9 mouse cellular contexts compared by ENCODE assay signal in genomic region chr11:51874266-51875036, GRCm38 (mm10). TPM values are rescaled to one million over a fixed set of nuclear protein-coding genes. Genes with fewer than 3 reads are reported as not detected.
DNase-seq lines count a peak whose midpoint lies in the region; ATAC-seq and TF ChIP-seq lines count a peak whose summit lies in the region.
"Had no signal": no experiment of that assay in that cellular context is flagged by ENCODE, and none has a peak within 500 bp of the region (broad histone marks: within the 10 kb centered on the region; RNA-seq: fewer than 3 reads in every experiment).

No protein-coding gene starts in this region.

- no peak for TF ChIP-seq CTCF in kidney, adult 2 months (conservative IDR thresholded peaks at IDR 0.05; ENCODE audit: insufficient read depth, insufficient read length, low read depth, low read length)

- no peak overlapping the region for H3K9ac ChIP-seq in kidney, embryonic 14.5 days (ENCODE audit: low read depth, low read length)
- H3K9ac ChIP-seq in lung, embryonic 15.5 days: no peak overlapping the region
- H3K9ac ChIP-seq in midbrain, embryonic 14.5 days (replicated peaks; ENCODE audit: low read length): no peak overlapping the region
- H3K9ac ChIP-seq in forebrain, embryonic 11.5 days (ENCODE audit: low read length): no peak overlapping the region
- H3K9ac ChIP-seq: neural tube, embryonic 12.5 days had no signal

- no peaks in the 10 kb centered on the region for H3K27me3 ChIP-seq in kidney, adult 2 months (replicated peaks; ENCODE audit: control insufficient read depth, insufficient read depth, low read length)
- H3K27me3 ChIP-seq in kidney, embryonic 14.5 days (ENCODE audit: control insufficient read depth, insufficient read depth, low read length): no peaks in the 10 kb centered on the region
- no peaks in the 10 kb centered on the region for H3K27me3 ChIP-seq in lung, embryonic 15.5 days
- H3K27me3 ChIP-seq in midbrain, embryonic 14.5 days (ENCODE audit: control insufficient read depth, insufficient read depth, low read length): no peaks in the 10 kb centered on the region
- no peaks in the 10 kb centered on the region for H3K27me3 ChIP-seq in forebrain, embryonic 11.5 days (ENCODE audit: control insufficient read depth, insufficient read depth, low read length)
- H3K27me3 ChIP-seq: neural tube, embryonic 12.5 days had no signal

- TF ChIP-seq POLR2A in kidney, adult 2 months (IDR thresholded peaks at IDR 0.05; ENCODE audit: low read depth, low read length): no peak

- DNase-seq in kidney, adult 2 months: peak; percentile 68
- DNase-seq in MN1 (ENCODE audit: low spot score): peak; percentile 90
- peak; percentile 28 for DNase-seq in gastrocnemius, postnatal 10 days
- no peak for DNase-seq in midbrain, embryonic 14.5 days
- DNase-seq in forebrain, embryonic 11.5 days (ENCODE audit: low spot score): no peak

- peaks cover 4% of the 10 kb centered on the region for H3K4me1 ChIP-seq in kidney, adult 2 months (ENCODE audit: control insufficient read depth, insufficient read depth, low read length)
- no peaks in the 10 kb centered on the region for H3K4me1 ChIP-seq in kidney, embryonic 14.5 days (ENCODE audit: control insufficient read depth, insufficient read depth, low read length)
- peaks cover 8% of the 10 kb centered on the region; the same call in 1 of the 2 replicates for H3K4me1 ChIP-seq in lung, embryonic 15.5 days
- no peaks in the 10 kb centered on the region for H3K4me1 ChIP-seq in midbrain, embryonic 14.5 days (ENCODE audit: control insufficient read depth, insufficient read depth, low read length)
- no peaks in the 10 kb centered on the region for H3K4me1 ChIP-seq in forebrain, embryonic 11.5 days (replicated peaks; ENCODE audit: control insufficient read depth, insufficient read depth, low read length)
- H3K4me1 ChIP-seq: neural tube, embryonic 12.5 days had no signal

- 54% methylated on average over 7 of the region's 7 CpGs for WGBS in kidney, adult 2 months
- WGBS in kidney, embryonic 14.5 days: 80% methylated on average over 7 of the region's 7 CpGs
- WGBS in lung, embryonic 15.5 days: 71% methylated on average over 7 of the region's 7 CpGs
- 89% methylated on average over 7 of the region's 7 CpGs for WGBS in midbrain, embryonic 14.5 days
- WGBS in forebrain, embryonic 11.5 days: 90% methylated on average over 7 of the region's 7 CpGs

- no peak overlapping the region for H3K27ac ChIP-seq in kidney, adult 2 months (ENCODE audit: insufficient read depth, low read depth, low read length)
- H3K27ac ChIP-seq in kidney, embryonic 14.5 days (ENCODE audit: low read depth, low read length): no peak overlapping the region
- no peak overlapping the region for H3K27ac ChIP-seq in lung, embryonic 15.5 days
- H3K27ac ChIP-seq in midbrain, embryonic 14.5 days (replicated peaks; ENCODE audit: low read depth, low read length): no peak overlapping the region
- H3K27ac ChIP-seq in forebrain, embryonic 11.5 days (ENCODE audit: low read depth, low read length): no peak overlapping the region
- H3K27ac ChIP-seq: neural tube, embryonic 12.5 days had no signal

- ATAC-seq in kidney, embryonic 14.5 days (ENCODE audit: low FRiP score, low TSS enrichment): no peak
- ATAC-seq in lung, embryonic 15.5 days (ENCODE audit: borderline replicate concordance, extremely low read depth, low FRiP score, low TSS enrichment): peak; percentile 68; the same call in 1 of the 2 replicates
- no peak for ATAC-seq in cerebellum, adult (ENCODE audit: insufficient number of reproducible peaks, low FRiP score, low TSS enrichment)
- no peak for ATAC-seq in midbrain, embryonic 14.5 days (ENCODE audit: low FRiP score, low TSS enrichment)
- ATAC-seq in forebrain, embryonic 11.5 days (replicated peaks; ENCODE audit: low FRiP score): no peak

- H3K36me3 ChIP-seq in kidney, adult 2 months (ENCODE audit: control insufficient read depth, insufficient read depth, low read length): no peaks in the 10 kb centered on the region
- H3K36me3 ChIP-seq in kidney, embryonic 14.5 days (ENCODE audit: control insufficient read depth, insufficient read depth, low read length): no peaks in the 10 kb centered on the region
- no peaks in the 10 kb centered on the region for H3K36me3 ChIP-seq in lung, embryonic 15.5 days
- H3K36me3 ChIP-seq in midbrain, embryonic 14.5 days (ENCODE audit: control insufficient read depth, insufficient read depth, low read length): no peaks in the 10 kb centered on the region
- no peaks in the 10 kb centered on the region for H3K36me3 ChIP-seq in forebrain, embryonic 11.5 days (ENCODE audit: control insufficient read depth, insufficient read depth, low read length)
- H3K36me3 ChIP-seq: neural tube, embryonic 12.5 days had no signal

- H3K4me3 ChIP-seq in kidney, adult 2 months (ENCODE audit: insufficient read depth, low read depth, low read length): no peak overlapping the region
- H3K4me3 ChIP-seq in kidney, embryonic 14.5 days (ENCODE audit: low read length): no peak overlapping the region
- H3K4me3 ChIP-seq in lung, embryonic 15.5 days: no peak overlapping the region
- no peak overlapping the region for H3K4me3 ChIP-seq in midbrain, embryonic 14.5 days (replicated peaks; ENCODE audit: low read depth, low read length)
- no peak overlapping the region for H3K4me3 ChIP-seq in forebrain, embryonic 11.5 days (ENCODE audit: low read depth, low read length)
- H3K4me3 ChIP-seq: neural tube, embryonic 12.5 days had no signal

- H3K4me2 ChIP-seq in kidney, embryonic 14.5 days (replicated peaks; ENCODE audit: low read depth, low read length): no peak overlapping the region
- H3K4me2 ChIP-seq in lung, embryonic 15.5 days: no peak overlapping the region
- no peak overlapping the region for H3K4me2 ChIP-seq in midbrain, embryonic 14.5 days (ENCODE audit: low read length)
- no peak overlapping the region for H3K4me2 ChIP-seq in forebrain, embryonic 11.5 days (ENCODE audit: low read depth, low read length, severe bottlenecking)
- H3K4me2 ChIP-seq: neural tube, embryonic 12.5 days had no signal

- no peaks in the 10 kb centered on the region for H3K9me3 ChIP-seq in kidney, embryonic 14.5 days (ENCODE audit: control insufficient read depth, low read length)
- no peaks in the 10 kb centered on the region for H3K9me3 ChIP-seq in lung, embryonic 15.5 days
- H3K9me3 ChIP-seq in midbrain, embryonic 14.5 days (ENCODE audit: control insufficient read depth, low read length): no peaks in the 10 kb centered on the region
- H3K9me3 ChIP-seq in forebrain, embryonic 11.5 days (ENCODE audit: control insufficient read depth, low read length): no peaks in the 10 kb centered on the region
- H3K9me3 ChIP-seq: neural tube, embryonic 12.5 days had no signal

RNA-seq across cellular contexts. Expression of gene Jade2, which starts 17.0 kb away (rescaled TPM):
- 13.4 and 13.8 TPM in 2 replicates for polyA plus RNA-seq in kidney, adult 2 months (2012; rRNA removed)
- polyA plus RNA-seq in kidney, embryonic 14.5 days (2014; fragmentation: Nextera tagmentation; extraction: Ambion mirVana): 0.37 and 0.38 TPM in 2 replicates
- total RNA-seq in gastrocnemius, postnatal 10 days (2021): 1 to 10 TPM; 2.3 to 2.6 TPM
- polyA plus RNA-seq in lung, embryonic 15.5 days (2015; fragmentation: Nextera tagmentation; extraction: Ambion mirVana): 2.3 and 2.4 TPM in 2 replicates
- polyA plus RNA-seq in midbrain, embryonic 14.5 days (2014; fragmentation: Nextera tagmentation; extraction: Ambion mirVana): 0.28 and 0.30 TPM in 2 replicates
- polyA plus RNA-seq in forebrain, embryonic 11.5 days (2014; fragmentation: Nextera tagmentation; extraction: Ambion mirVana): 0.29 and 0.55 TPM in 2 replicates

Comparison
In these comparisons a context has a peak if more than half of its experiments do, and no peak if none do; other contexts are left out.
1. DNase-seq: peak in kidney, adult 2 months (single experiment), MN1 (single experiment) and gastrocnemius, postnatal 10 days (single experiment); none in midbrain, embryonic 14.5 days (single experiment) and forebrain, embryonic 11.5 days (single experiment).